Mouse (Mus musculus): ENCODE measurements at regions not wholly inside any gene's neighbourhood (a gene's known extent, or its start where the extent isn't known, plus 50 kb on each side); places are given as distances from the start of the nearest gene placed in this dataset.

GRCm38 (mm10) chr12:69453544-69453943 lies 81.3 kb upstream of the Gm9887 start:
- no peak for DNase-seq (ENCODE audit: low read depth)

- no peak for DNase-seq (ENCODE audit: low read depth)
Measured at GRCm38 (mm10) chr12:69452986-69453385, 80.7 kb upstream of the Gm9887 start.

- DNase-seq (ENCODE audit: low read depth), result no peak
Measured at GRCm38 (mm10) chr12:69451110-69451509, 78.9 kb upstream of the Gm9887 start.

- peak; percentile 85 for DNase-seq (ENCODE audit: low read depth)
Measured at GRCm38 (mm10) chr12:69447962-69448767, 75.9 kb upstream of the Gm9887 start.

- peak; percentile 76 for DNase-seq (ENCODE audit: low read depth)
Measured at GRCm38 (mm10) chr12:69447322-69447827, 75.1 kb upstream of the Gm9887 start.

GRCm38 (mm10) chr12:69446468-69447321 lies 74.4 kb upstream of the Gm9887 start:
- DNase-seq (ENCODE audit: low read depth), result peak; percentile 74

- no peak for DNase-seq (ENCODE audit: low read depth)
Measured at GRCm38 (mm10) chr12:69446085-69446467, 73.8 kb upstream of the Gm9887 start.

GRCm38 (mm10) chr12:69442321-69442720 lies 70.1 kb upstream of the Gm9887 start:
- DNase-seq (ENCODE audit: low read depth), result no peak

- no peak for DNase-seq (ENCODE audit: low read depth)
Measured at GRCm38 (mm10) chr12:69441764-69442163, 69.5 kb upstream of the Gm9887 start.

GRCm38 (mm10) chr12:69438271-69438670 lies 66.0 kb upstream of the Gm9887 start:
- DNase-seq (ENCODE audit: low read depth), result no peak

GRCm38 (mm10) chr12:69436839-69437501 lies 64.7 kb upstream of the Gm9887 start:
- no peak for DNase-seq (ENCODE audit: low read depth)

- no peak for DNase-seq (ENCODE audit: low read depth)
Measured at GRCm38 (mm10) chr12:69434315-69434714, 62.1 kb upstream of the Gm9887 start.

GRCm38 (mm10) chr12:69432086-69432485 lies 59.8 kb upstream of the Gm9887 start:
- no peak for DNase-seq (ENCODE audit: low read depth)

GRCm38 (mm10) chr12:69428108-69428507 lies 55.9 kb upstream of the Gm9887 start:
- no peak for DNase-seq (ENCODE audit: low read depth)

- no peak for DNase-seq (ENCODE audit: low read depth)
Measured at GRCm38 (mm10) chr12:69425610-69426009, 53.4 kb upstream of the Gm9887 start.

GRCm38 (mm10) chr12:69424971-69425370 lies 52.7 kb upstream of the Gm9887 start:
- no peak for DNase-seq (ENCODE audit: low read depth)

Data from naive thymus-derived CD4-positive, alpha-beta T cell, adult 2 months (primary cell).